Mouse (Mus musculus): ENCODE results near the gene Olfr490.

The Olfr490 gene

DNA sequence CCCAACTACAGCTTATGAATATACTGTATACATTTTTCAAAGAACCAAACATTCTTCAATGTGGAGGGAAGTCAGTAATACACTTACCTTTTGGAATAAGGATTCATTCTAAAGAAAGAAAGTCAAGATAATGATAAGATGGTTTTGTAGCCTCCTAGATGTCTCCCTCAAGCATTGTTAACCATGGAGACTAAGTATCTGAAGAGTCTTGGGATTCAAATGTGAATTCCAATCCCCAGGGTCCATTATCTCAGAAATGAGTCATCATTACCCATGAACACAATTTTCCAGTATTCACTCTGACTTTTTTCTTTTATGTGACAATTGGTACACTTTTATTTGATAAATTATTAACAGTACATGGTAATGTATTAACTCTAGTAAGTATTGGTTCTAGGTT, at the start of gene Olfr490:
TSS of gene Olfr490 (minus strand) at position 101 of the 400 bp plus-strand sequence.
- no peak for DNase-seq

DNA sequence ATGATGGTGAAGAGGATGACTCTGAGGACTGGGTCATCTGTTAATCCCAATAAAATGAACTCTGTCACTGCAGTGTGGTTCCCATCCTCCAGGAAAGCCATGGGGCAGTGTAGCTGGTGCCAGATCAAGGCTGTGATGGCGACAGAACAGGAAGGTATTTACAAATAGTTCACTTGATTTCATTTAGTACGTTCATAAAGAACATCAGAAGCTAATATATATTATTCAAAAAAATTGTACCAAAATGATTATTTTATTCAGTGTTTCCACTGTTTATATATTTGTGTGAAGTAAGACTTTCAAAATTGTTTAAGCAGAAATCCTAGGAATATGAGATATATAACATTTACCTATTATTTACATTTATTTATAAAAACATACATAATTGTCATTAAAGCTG, 34.8 kb upstream of the Olfr490 start, which contains the start of gene Olfr492:
TSS of gene Olfr492 (minus strand) at position 101 of the 400 bp plus-strand sequence.
- DNase-seq: no peak

DNA sequence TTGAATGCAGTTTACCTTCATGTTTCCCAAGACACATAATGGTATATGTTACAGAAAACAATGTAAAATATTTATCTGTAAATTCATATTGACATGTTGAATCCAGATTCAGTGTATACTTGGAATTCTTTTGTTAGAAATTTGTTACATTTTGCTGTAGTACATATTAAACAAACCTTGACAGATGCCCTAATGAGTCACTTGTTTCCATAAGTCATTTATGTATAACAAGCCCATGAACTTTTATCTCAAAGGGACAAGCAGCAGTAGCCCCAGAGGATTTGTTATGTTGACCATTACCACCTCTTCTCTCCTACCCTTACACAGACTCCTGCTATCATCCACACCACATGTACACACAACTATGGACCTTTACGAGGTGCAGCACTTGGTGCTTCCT, 24.4 kb upstream of the Olfr490 start, which contains the start of gene Olfr491:
TSS of gene Olfr491 (plus strand) at position 301 of the 400 bp plus-strand sequence.
- DNase-seq: no peak

DNA sequence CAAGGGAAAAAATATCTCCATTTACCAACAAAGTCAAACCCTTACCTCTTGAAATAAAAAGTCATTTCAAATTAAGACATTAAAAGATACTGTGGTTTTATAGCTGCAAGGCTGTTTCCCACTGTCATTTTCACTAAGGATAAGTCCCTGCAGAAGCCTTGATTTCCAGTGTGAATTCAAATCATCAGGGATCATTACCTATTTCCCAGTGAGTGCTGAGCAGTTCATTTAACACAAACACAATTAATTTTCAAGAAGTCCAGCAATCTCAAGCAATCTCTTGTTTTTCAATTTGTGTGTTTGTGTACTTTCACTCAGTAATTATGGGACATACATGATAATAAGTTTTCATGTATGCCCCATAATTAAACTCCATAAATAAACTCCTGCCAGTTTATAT, 30.5 kb downstream of the Olfr490 start, which contains the start of gene Olfr488:
TSS of gene Olfr488 (minus strand) at position 101 of the 400 bp plus-strand sequence.
- no peak for DNase-seq
